Mouse (Mus musculus): ENCODE measurements around the gene Pm20d1. TPM values are rescaled to one million over a fixed set of nuclear protein-coding genes. Genes with fewer than 3 reads are reported as not detected.

Pm20d1 gene
- total and polyA plus RNA-seq, 3 experiments: 0.16 TPM; not detected in 2

- Histone ChIP-seq H3K9me3 (replicated peaks) (no peaks in the 10 kb centered on the region), H3K27me3 (ENCODE audit: insufficient read depth, low read length) (peaks cover 7% of the 10 kb centered on the region), H3K36me3 (replicated peaks) (peaks cover 47% of the 10 kb centered on the region), H3K4me3 (ENCODE audit: low read depth, low read length) (no peak overlapping the region; the same call in 1 of the 2 replicates), H3K4me1 (ENCODE audit: insufficient read depth, low read depth, low read length) (peaks cover 35% of the 10 kb centered on the region)
- ATAC-seq (ENCODE audit: extremely low read depth, insufficient number of reproducible peaks, low FRiP score, poor library complexity, severe bottlenecking) (no peak), DNase-seq (ENCODE audit: low spot score) (no peak)
- no peak for TF ChIP-seq GATA2 (IDR thresholded peaks at IDR 0.05; ENCODE audit: borderline replicate concordance, low read depth, low read length)
- no peak for TF ChIP-seq TAL1 (conservative IDR thresholded peaks at IDR 0.05; ENCODE audit: low read depth, low read length)
- TF ChIP-seq GATA1 (IDR thresholded peaks at IDR 0.05; ENCODE audit: borderline replicate concordance, low read length): no peak
Measured at GRCm38 (mm10) chr1:131829279-131829678, 32.1 kb downstream of the Pm20d1 start.

GRCm38 (mm10) chr1:131830561-131830960, 33.4 kb downstream of the Pm20d1 start:
- no peaks in the 10 kb centered on the region for H3K9me3 ChIP-seq (replicated peaks)
- TF ChIP-seq TAL1 (conservative IDR thresholded peaks at IDR 0.05; ENCODE audit: low read depth, low read length) (no peak), POLR2AphosphoS5 (IDR thresholded peaks at IDR 0.05; ENCODE audit: insufficient replicate concordance, low read depth, low read length) (no peak), CTCF (IDR thresholded peaks at IDR 0.05; ENCODE audit: low read depth, low read length) (no peak), GATA1 (IDR thresholded peaks at IDR 0.05; ENCODE audit: borderline replicate concordance, low read length) (no peak), GATA2 (IDR thresholded peaks at IDR 0.05; ENCODE audit: borderline replicate concordance, low read depth, low read length) (no peak)
- H3K36me3 ChIP-seq (replicated peaks): peaks cover 58% of the 10 kb centered on the region
- peaks cover 35% of the 10 kb centered on the region for H3K4me1 ChIP-seq (ENCODE audit: insufficient read depth, low read depth, low read length)
- DNase-seq (ENCODE audit: low spot score): no peak
- H3K27me3 ChIP-seq (ENCODE audit: insufficient read depth, low read length): no peaks in the 10 kb centered on the region
- no peak overlapping the region for H3K4me3 ChIP-seq (ENCODE audit: low read depth, low read length)
- no peak for ATAC-seq (ENCODE audit: extremely low read depth, insufficient number of reproducible peaks, low FRiP score, poor library complexity, severe bottlenecking)

- TF ChIP-seq GATA1 (IDR thresholded peaks at IDR 0.05; ENCODE audit: borderline replicate concordance, low read length): no peak
- TF ChIP-seq CTCF (IDR thresholded peaks at IDR 0.05; ENCODE audit: low read depth, low read length): no peak
- TF ChIP-seq POLR2AphosphoS5 (IDR thresholded peaks at IDR 0.05; ENCODE audit: insufficient replicate concordance, low read depth, low read length): no peak
- no peak for TF ChIP-seq GATA2 (IDR thresholded peaks at IDR 0.05; ENCODE audit: borderline replicate concordance, low read depth, low read length)
- no peak for TF ChIP-seq TAL1 (conservative IDR thresholded peaks at IDR 0.05; ENCODE audit: low read depth, low read length)
- peaks cover 35% of the 10 kb centered on the region for H3K4me1 ChIP-seq (ENCODE audit: insufficient read depth, low read depth, low read length)
- H3K9me3 ChIP-seq (replicated peaks): no peaks in the 10 kb centered on the region
- H3K4me3 ChIP-seq (ENCODE audit: low read depth, low read length): no peak overlapping the region
- ATAC-seq (ENCODE audit: extremely low read depth, insufficient number of reproducible peaks, low FRiP score, poor library complexity, severe bottlenecking) (no peak), DNase-seq (ENCODE audit: low spot score) (no peak)
- H3K36me3 ChIP-seq (replicated peaks): peaks cover 63% of the 10 kb centered on the region
- no peaks in the 10 kb centered on the region for H3K27me3 ChIP-seq (ENCODE audit: insufficient read depth, low read length)
Measured at GRCm38 (mm10) chr1:131830971-131831641, 33.9 kb downstream of the Pm20d1 start.

- no peak for DNase-seq (ENCODE audit: low spot score)
- Histone ChIP-seq H3K27me3 (ENCODE audit: insufficient read depth, low read length) (no peaks in the 10 kb centered on the region), H3K9me3 (replicated peaks) (no peaks in the 10 kb centered on the region), H3K36me3 (replicated peaks) (peaks cover 84% of the 10 kb centered on the region), H3K4me3 (ENCODE audit: low read depth, low read length) (no peak overlapping the region), H3K4me1 (ENCODE audit: insufficient read depth, low read depth, low read length) (no peaks in the 10 kb centered on the region)
- no peak for TF ChIP-seq TAL1 (conservative IDR thresholded peaks at IDR 0.05; ENCODE audit: low read depth, low read length)
- no peak for TF ChIP-seq CTCF (IDR thresholded peaks at IDR 0.05; ENCODE audit: low read depth, low read length)
- TF ChIP-seq GATA2 (IDR thresholded peaks at IDR 0.05; ENCODE audit: borderline replicate concordance, low read depth, low read length): no peak
- no peak for TF ChIP-seq GATA1 (IDR thresholded peaks at IDR 0.05; ENCODE audit: borderline replicate concordance, low read length)
- no peak for TF ChIP-seq POLR2AphosphoS5 (IDR thresholded peaks at IDR 0.05; ENCODE audit: insufficient replicate concordance, low read depth, low read length)
- ATAC-seq (ENCODE audit: extremely low read depth, insufficient number of reproducible peaks, low FRiP score, poor library complexity, severe bottlenecking): no peak
Measured at GRCm38 (mm10) chr1:131837035-131837434, 39.9 kb downstream of the Pm20d1 start.

- Histone ChIP-seq H3K4me1 (ENCODE audit: insufficient read depth, low read depth, low read length) (no peaks in the 10 kb centered on the region), H3K36me3 (replicated peaks) (peaks cover 85% of the 10 kb centered on the region), H3K27me3 (ENCODE audit: insufficient read depth, low read length) (no peaks in the 10 kb centered on the region), H3K9me3 (replicated peaks) (no peaks in the 10 kb centered on the region), H3K4me3 (ENCODE audit: low read depth, low read length) (no peak overlapping the region)
- DNase-seq (ENCODE audit: low spot score) (no peak), ATAC-seq (ENCODE audit: extremely low read depth, insufficient number of reproducible peaks, low FRiP score, poor library complexity, severe bottlenecking) (no peak)
- TF ChIP-seq CTCF (IDR thresholded peaks at IDR 0.05; ENCODE audit: low read depth, low read length): no peak
- TF ChIP-seq GATA2 (IDR thresholded peaks at IDR 0.05; ENCODE audit: borderline replicate concordance, low read depth, low read length): no peak
- no peak for TF ChIP-seq POLR2AphosphoS5 (IDR thresholded peaks at IDR 0.05; ENCODE audit: insufficient replicate concordance, low read depth, low read length)
- TF ChIP-seq TAL1 (conservative IDR thresholded peaks at IDR 0.05; ENCODE audit: low read depth, low read length): no peak
Measured at GRCm38 (mm10) chr1:131838542-131838941, 41.4 kb downstream of the Pm20d1 start.

GRCm38 (mm10) chr1:131839279-131839678, 42.1 kb downstream of the Pm20d1 start:
- Histone ChIP-seq H3K9me3 (replicated peaks) (no peaks in the 10 kb centered on the region), H3K4me3 (ENCODE audit: low read depth, low read length) (no peak overlapping the region), H3K27me3 (ENCODE audit: insufficient read depth, low read length) (no peaks in the 10 kb centered on the region), H3K4me1 (ENCODE audit: insufficient read depth, low read depth, low read length) (no peaks in the 10 kb centered on the region), H3K36me3 (replicated peaks) (peaks cover 85% of the 10 kb centered on the region)
- no peak for TF ChIP-seq TAL1 (conservative IDR thresholded peaks at IDR 0.05; ENCODE audit: low read depth, low read length)
- no peak for TF ChIP-seq CTCF (IDR thresholded peaks at IDR 0.05; ENCODE audit: low read depth, low read length)
- TF ChIP-seq POLR2AphosphoS5 (IDR thresholded peaks at IDR 0.05; ENCODE audit: insufficient replicate concordance, low read depth, low read length): no peak
- no peak for TF ChIP-seq GATA1 (IDR thresholded peaks at IDR 0.05; ENCODE audit: borderline replicate concordance, low read length)
- TF ChIP-seq GATA2 (IDR thresholded peaks at IDR 0.05; ENCODE audit: borderline replicate concordance, low read depth, low read length): no peak
- no peak for ATAC-seq (ENCODE audit: extremely low read depth, insufficient number of reproducible peaks, low FRiP score, poor library complexity, severe bottlenecking)
- no peak for DNase-seq (ENCODE audit: low spot score)
